In genomic region chr8:91827192-91827591, GRCm38 (mm10) we compare ENCODE assay signal across 24 mouse cellular contexts. TPM values are rescaled to one million over a fixed set of nuclear protein-coding genes. Genes with fewer than 3 reads are reported as not detected.
"Had no signal": no experiment of that assay in that cellular context is flagged by ENCODE, and none has a peak within 500 bp of the region (broad histone marks: within the 10 kb centered on the region; RNA-seq: fewer than 3 reads in every experiment).

No protein-coding gene starts in this region.

- H3K9me3 ChIP-seq: heart, embryonic 13.5 days; heart, embryonic 15.5 days; hindbrain, embryonic 15.5 days; limb, embryonic 10.5 days; limb, embryonic 12.5 days had no signal

- H3K36me3 ChIP-seq: heart, embryonic 13.5 days; heart, embryonic 15.5 days; hindbrain, embryonic 15.5 days; limb, embryonic 10.5 days; limb, embryonic 12.5 days had no signal

- ATAC-seq: forebrain, postnatal 0 days; intestine, embryonic 16.5 days had no signal

- H3K9ac ChIP-seq: forebrain, postnatal 0 days; heart, embryonic 13.5 days; heart, embryonic 15.5 days; hindbrain, embryonic 15.5 days; limb, embryonic 12.5 days had no signal

- H3K27ac ChIP-seq: heart, adult 2 months; heart, embryonic 13.5 days; heart, embryonic 15.5 days; hindbrain, embryonic 15.5 days; layer of hippocampus, adult 2 months; left cerebral cortex, adult 2 months; limb, embryonic 10.5 days; limb, embryonic 12.5 days had no signal

- DNase-seq: forebrain, postnatal 0 days; gastrocnemius, postnatal 14 days; gastrocnemius, postnatal 36 days; heart, adult 11 months; heart, adult 2 months; heart, postnatal 14 days; heart, postnatal 36 days; kidney, adult 18-20 months; kidney, adult 8-10 months; kidney, postnatal 10 days; kidney, postnatal 25 days; kidney, postnatal 4 days; liver had no signal

- H3K4me3 ChIP-seq: heart, adult 2 months; heart, embryonic 13.5 days; heart, embryonic 15.5 days; hindbrain, embryonic 15.5 days; layer of hippocampus, adult 2 months; left cerebral cortex, adult 2 months; limb, embryonic 10.5 days; limb, embryonic 12.5 days had no signal

- H3K4me2 ChIP-seq: heart, embryonic 11.5 days; heart, embryonic 13.5 days; heart, embryonic 15.5 days; hindbrain, embryonic 15.5 days; limb, embryonic 12.5 days; liver, embryonic 11.5 days had no signal

RNA-seq across cellular contexts. Expression of gene Irx3, which starts 25.3 kb away (rescaled TPM):
- total RNA-seq: hematopoietic stem cell, adult 5-6 weeks had no signal
